Mouse (Mus musculus): ENCODE measurements around the gene Samd4b.

GRCm38 (mm10) chr7:28354113-28354581, 243.8 kb downstream of the Samd4b start:
- TF ChIP-seq GATA1 (IDR thresholded peaks at IDR 0.05; ENCODE audit: low read length), result no peak
- no peak for TF ChIP-seq TAL1 (IDR thresholded peaks at IDR 0.05; ENCODE audit: low read length)
